Mouse (Mus musculus) CD4-positive helper T cell, adult 2 months (primary cell): ENCODE measurements at regions not wholly inside any gene's neighbourhood (a gene's known extent, or its start where the extent isn't known, plus 50 kb on each side); places are given as distances from the start of the nearest gene placed in this dataset.

Experiments used
- DNase-seq: peaks from one replicate; pipeline ENCODE4 v3.0.0-alpha.2; 2012; ENCODE audit warnings: low read depth, missing footprints, low spot score

- no peak for DNase-seq
Measured at GRCm38 (mm10) chr6:135610504-135611096, 248.3 kb downstream of the Emp1 start.

GRCm38 (mm10) chr6:135627928-135628327 lies 265.6 kb downstream of the Emp1 start:
- DNase-seq = no peak

- DNase-seq = no peak
Measured at GRCm38 (mm10) chr6:135629236-135629635, 266.9 kb downstream of the Emp1 start.

DNA sequence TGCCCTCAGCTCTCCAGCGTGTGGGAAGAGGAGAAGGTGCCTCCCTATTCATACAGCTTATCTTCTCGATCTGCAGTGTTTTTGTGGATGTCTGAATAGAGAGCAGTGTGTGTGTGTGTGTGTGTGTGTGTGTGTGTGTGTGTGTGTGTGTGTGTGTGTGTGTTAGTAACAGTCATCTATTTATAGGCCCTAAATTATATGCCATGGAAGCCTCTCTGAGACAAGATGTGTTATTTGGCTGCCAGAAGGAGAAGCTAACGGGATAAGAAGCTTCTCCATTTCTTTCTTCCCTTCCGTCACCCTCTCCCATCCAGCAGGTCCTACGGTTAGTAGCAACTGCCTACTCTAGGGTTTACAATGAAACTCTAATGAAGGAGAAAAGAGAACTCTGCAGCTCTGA lies 270.3 kb downstream of the Emp1 start:
- no peak for DNase-seq

GRCm38 (mm10) chr6:135636648-135637047 lies 274.3 kb downstream of the Emp1 start:
- DNase-seq = no peak

DNA sequence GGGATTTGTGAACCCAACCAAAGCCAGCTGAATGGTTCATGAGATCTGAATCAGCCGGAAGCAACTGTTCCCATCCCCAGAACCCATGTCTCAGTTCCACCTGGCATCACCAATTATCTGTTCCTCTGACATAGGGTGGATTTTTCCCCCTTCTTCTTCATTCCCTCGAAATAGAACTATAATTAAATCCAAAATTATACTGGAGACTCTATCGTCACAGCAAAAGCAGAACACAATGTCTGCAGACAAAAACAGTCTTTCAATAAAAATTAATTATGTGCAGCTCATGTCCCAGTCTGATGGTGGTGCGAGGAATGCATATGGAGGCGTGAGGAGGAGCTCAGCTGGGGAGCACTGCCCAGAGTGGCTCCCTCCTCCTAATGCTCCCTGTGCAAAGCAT lies 280.4 kb downstream of the Emp1 start:
- no peak for DNase-seq

GRCm38 (mm10) chr6:135646177-135646576 lies 283.8 kb downstream of the Emp1 start:
- DNase-seq = no peak

DNA sequence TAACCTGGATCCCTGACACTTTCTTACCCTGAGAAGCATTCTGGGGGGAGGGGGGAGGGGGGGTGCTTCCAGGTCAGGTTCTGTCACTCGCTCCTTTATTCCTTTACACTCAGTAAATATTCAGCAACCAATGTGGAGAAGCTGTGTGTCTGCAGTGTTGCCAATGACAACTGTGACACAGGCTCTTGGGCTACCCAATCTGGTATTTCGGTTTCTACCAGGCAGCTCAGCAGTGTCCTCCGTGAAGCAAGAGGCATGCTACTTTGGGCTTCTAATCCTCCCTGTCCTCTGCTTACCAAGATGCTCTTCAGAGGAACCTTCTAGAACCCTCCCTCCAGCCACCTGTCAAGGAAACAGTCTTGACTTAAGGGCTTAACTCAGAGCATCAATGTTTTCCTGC lies 290.7 kb downstream of the Emp1 start:
- DNase-seq = no peak

DNA sequence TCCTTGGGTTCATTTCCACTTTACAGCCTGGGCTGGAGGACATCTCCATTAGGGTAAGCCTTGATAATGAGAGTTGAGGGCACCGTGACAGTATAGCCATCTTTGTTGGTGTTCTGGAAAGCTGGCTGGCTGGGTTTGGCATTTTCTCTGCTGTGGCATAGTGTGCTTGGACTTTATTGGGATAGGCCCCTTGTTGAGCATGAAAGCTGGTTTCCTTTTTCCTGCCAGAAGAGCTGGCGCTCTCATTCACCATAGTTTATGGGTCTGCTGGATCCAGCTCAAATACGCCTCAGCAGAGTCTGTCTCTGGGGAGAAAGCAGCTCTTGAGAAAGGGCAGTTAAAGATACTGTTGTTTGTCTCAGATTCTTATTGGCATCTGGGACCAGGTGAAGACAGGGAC lies 300.0 kb downstream of the Emp1 start:
- no peak for DNase-seq

DNA sequence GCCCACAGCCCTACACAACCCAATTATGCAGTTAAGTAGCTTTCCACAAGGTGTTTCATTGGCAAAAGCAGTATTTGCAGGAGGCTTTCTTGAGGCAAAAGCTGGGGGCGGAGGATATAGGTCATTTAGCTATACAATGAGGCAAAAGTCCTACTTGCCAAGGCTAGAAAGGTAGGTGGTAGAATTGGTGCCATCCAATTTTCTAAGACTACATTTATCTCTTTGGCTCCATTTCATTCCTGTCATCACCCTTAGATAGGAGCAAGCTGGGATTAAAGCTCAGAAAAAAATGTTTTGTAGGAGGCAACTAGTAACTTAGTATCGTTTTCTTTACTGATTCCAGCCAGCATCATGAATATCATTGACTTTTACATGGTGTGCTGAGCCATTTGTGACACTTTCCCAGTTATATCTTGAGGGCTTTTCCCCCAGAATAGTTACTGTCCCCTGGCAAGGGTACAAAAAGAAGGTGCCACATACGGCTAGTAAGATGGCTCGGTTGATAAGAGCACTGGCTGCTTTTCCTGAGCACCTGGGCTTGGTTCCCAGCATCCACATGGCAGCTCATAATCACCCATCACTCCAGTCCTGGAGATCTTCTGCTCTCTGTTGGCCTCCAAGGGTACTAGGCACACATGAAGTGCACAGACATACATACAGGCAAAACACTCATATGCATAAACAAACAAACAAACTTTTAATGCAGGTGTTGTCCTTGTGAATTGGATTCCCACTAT lies 300.6 kb downstream of the Emp1 start:
- no peak for DNase-seq
